Mouse (Mus musculus) embryonic facial prominence, embryonic 12.5 days (tissue): ENCODE data around the gene Birc5. TPM values are rescaled to one million over a fixed set of nuclear protein-coding genes. Genes with fewer than 3 reads are reported as not detected.

Experiments
- ATAC-seq: fragments of 200-750 bp; cut with Nextera tagmentation; 2 replicates; pipeline ENCODE4 v1.8.0; 2017; ENCODE audit not compliant: insufficient number of reproducible peaks, insufficient read depth, low FRiP score, low TSS enrichment
- H3K27ac ChIP-seq: fragments of 300-500 bp; sonication (generic); 2 replicates; pipeline ENCODE4 v1.5.1; 2016; ENCODE audit warnings: mild to moderate bottlenecking
- H3K27me3 ChIP-seq: fragments of 300-500 bp; sonication (generic); 2 replicates; pipeline ENCODE4 v1.6.1; 2016; ENCODE audit warnings: mild to moderate bottlenecking, moderate library complexity
- H3K36me3 ChIP-seq: fragments of 300-500 bp; sonication (generic); 2 replicates; pipeline ENCODE4 v1.6.1; 2016; ENCODE audit warnings: mild to moderate bottlenecking
- H3K4me1 ChIP-seq: fragments of 300-500 bp; sonication (generic); 2 replicates; pipeline ENCODE4 v1.6.1; 2016
- H3K4me2 ChIP-seq: fragments of 300-500 bp; sonication (generic); replicated peaks from 2 replicates; pipeline ENCODE4 v1.6.1; 2016; ENCODE audit warnings: mild to moderate bottlenecking, moderate library complexity
- H3K4me3 ChIP-seq: fragments of 300-500 bp; sonication (generic); 2 replicates; pipeline ENCODE4 v1.5.1; 2016; ENCODE audit warnings: mild to moderate bottlenecking
- H3K9ac ChIP-seq: fragments of 300-500 bp; sonication (generic); 2 replicates; pipeline ENCODE4 v1.6.1; 2016; ENCODE audit warnings: mild to moderate bottlenecking, moderate library complexity
- H3K9me3 ChIP-seq: fragments of 300-500 bp; sonication (generic); 2 replicates; pipeline ENCODE4 v1.6.1; 2016; ENCODE audit warnings: mild to moderate bottlenecking, moderate library complexity
- WGBS: fragments of 180-500 bp; shearing (Covaris S2); methylation state at CpG from one replicate; pipeline ENCODE4 v1.1.7; 2016; 5-methylcytosine and 5-hydroxymethylcytosine counted together
- polyA plus RNA-seq: library from polyadenylated mRNA; unstranded; fragments of >200 nt; fragmentation: Nextera tagmentation; extraction: Ambion mirVana; gene quantifications from 2 replicates; pipeline ENCODE4 v1.2.1, GENCODE M21; 2016

The Birc5 gene
- polyA plus RNA-seq, 1 experiment from 2014 or later = 312 TPM

DNA sequence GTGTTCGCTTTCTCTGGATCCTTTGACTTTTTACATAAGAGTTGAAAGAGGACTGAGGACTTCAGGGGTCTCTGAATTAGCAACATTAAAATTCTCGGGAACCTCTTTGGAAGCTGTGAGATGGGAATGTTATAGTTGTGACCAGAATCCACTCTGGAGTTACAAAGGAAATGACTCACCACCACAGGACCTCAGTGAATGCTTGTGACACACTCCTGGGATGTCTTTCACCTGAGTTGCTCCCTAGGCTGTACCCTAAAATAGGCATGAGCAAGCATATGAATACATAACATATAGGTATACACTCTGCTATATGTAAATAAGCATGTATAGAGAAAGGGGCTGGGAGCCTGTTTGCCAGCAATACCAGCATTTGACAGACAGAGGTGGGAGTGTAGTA lies 5.6 kb upstream of the Birc5 start:
- peaks cover 11% of the 10 kb centered on the region for H3K4me1 ChIP-seq
- no peak overlapping the region for H3K27ac ChIP-seq
- H3K4me2 ChIP-seq = no peak overlapping the region
- no peak for ATAC-seq
- no peaks in the 10 kb centered on the region for H3K9me3 ChIP-seq
- H3K9ac ChIP-seq = no peak overlapping the region
- WGBS = 87% methylated on average over 2 of the region's 2 CpGs
- H3K4me3 ChIP-seq = no peak overlapping the region
- no peaks in the 10 kb centered on the region for H3K36me3 ChIP-seq
- no peaks in the 10 kb centered on the region for H3K27me3 ChIP-seq

DNA sequence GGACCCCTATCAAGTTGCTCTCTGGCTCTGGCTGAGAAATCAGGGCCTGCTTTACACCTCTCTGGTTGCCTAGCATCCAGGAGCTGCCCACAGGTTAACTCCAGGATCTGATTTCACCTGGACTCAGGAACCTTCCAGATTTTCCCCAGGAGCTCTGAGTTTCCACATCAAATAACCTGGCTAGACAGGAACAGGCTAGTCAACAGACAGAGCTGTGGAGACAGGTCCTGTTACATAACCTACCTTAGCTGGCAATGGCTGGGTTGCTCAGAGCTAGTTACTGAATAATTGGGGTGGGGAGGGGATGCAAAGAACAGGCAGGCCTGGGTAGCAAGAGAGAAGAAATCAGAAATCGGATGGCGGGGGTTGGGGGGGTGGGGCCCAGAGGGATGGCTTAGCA lies 4.1 kb upstream of the Birc5 start:
- no peak for ATAC-seq
- H3K4me2 ChIP-seq = no peak overlapping the region
- H3K4me3 ChIP-seq = no peak overlapping the region
- H3K9me3 ChIP-seq = no peaks in the 10 kb centered on the region
- H3K27me3 ChIP-seq = no peaks in the 10 kb centered on the region
- WGBS = 86% methylated on average over 2 of the region's 2 CpGs
- H3K27ac ChIP-seq = peak overlapping the region; percentile 9; the same call in 1 of the 2 replicates
- peaks cover 17% of the 10 kb centered on the region for H3K4me1 ChIP-seq
- H3K36me3 ChIP-seq = no peaks in the 10 kb centered on the region
- H3K9ac ChIP-seq = no peak overlapping the region

DNA sequence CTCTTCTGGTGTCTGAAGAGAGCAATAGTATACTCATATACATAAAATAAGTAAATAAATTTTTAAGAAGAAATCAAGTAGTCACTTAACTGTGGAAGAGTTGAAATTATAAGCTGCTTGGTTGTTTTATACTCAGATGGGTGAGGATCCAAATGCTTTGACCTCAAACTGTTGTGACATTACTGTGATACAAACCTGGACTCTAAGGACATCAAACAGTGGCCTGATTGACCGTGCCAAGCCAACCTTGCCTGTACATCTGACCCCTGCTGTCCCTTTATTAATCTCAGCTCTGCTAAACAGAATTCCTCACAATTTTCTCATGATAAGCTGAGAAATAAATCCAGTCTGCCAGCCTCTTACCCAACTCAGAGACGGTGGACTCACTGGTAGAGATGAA lies 3.4 kb upstream of the Birc5 start:
- Histone ChIP-seq H3K27me3 (no peaks in the 10 kb centered on the region), H3K27ac (no peak overlapping the region), H3K9me3 (no peaks in the 10 kb centered on the region), H3K4me3 (no peak overlapping the region), H3K9ac (no peak overlapping the region), H3K4me2 (no peak overlapping the region), H3K36me3 (no peaks in the 10 kb centered on the region), H3K4me1 (peaks cover 23% of the 10 kb centered on the region)
- 85% methylated on average over 2 of the region's 2 CpGs for WGBS
- ATAC-seq = no peak

DNA sequence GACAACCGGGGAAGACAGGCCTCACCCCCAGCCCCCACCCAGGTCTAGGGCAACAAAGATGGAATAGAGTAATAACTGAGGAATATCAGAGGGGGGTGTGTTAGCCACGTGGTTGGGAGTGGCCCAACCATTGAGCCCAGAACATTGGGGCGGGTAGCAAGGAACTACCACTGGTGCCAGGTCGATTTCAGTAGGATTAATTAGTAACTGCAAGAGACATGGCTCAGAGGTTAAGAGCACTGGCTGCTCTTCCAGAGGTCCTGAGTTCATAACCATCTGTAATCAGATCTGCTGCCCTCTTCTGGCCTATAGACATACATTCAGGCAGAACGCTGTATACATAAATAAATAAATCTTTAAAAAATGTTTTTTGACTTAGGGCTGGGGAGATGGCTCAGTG lies 2.4 kb upstream of the Birc5 start:
- no peak for ATAC-seq

DNA sequence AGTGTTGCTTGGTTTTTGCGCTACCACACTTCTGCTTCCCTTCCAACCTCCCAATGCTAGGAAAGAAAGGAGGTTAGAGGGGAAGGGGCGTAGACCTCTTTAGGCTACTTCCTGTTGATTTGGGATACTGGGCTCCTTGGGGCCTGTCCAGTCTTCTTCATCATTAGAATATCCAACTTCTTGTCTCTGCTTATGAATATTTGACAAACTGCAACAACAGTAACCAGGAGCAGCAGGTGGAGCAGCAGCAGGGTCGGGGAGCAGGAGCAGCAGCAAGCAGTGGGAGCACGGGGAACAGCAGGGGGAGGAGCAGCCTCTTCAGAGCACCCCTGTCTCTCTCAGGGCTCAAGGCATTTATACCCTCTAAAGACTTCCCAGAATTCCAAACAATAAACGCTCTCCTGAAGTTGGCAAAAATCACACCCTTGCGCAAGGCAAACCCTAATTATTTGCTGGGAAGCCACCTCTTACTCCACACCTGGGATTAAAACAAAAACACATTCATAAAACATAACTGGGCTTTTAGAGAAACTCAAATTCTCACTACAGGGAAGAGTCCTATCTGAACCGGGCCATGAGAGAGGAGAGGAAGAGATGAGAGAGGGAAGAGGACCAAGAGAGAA lies 1.3 kb upstream of the Birc5 start:
- no peak for ATAC-seq
- H3K9ac ChIP-seq = peak overlapping the region; percentile 75
- H3K4me2 ChIP-seq = peak overlapping the region; percentile 78

More for the DNA sequence above, 2.4 kb upstream of the Birc5 start:
- Histone ChIP-seq H3K9ac (no peak overlapping the region), H3K27ac (no peak overlapping the region), H3K4me1 (peaks cover 27% of the 10 kb centered on the region), H3K27me3 (no peaks in the 10 kb centered on the region), H3K4me3 (no peak overlapping the region), H3K36me3 (peaks cover 5% of the 10 kb centered on the region; the same call in 1 of the 2 replicates), H3K4me2 (no peak overlapping the region), H3K9me3 (no peaks in the 10 kb centered on the region)
- WGBS = 54% methylated on average over 5 of the region's 5 CpGs

DNA sequence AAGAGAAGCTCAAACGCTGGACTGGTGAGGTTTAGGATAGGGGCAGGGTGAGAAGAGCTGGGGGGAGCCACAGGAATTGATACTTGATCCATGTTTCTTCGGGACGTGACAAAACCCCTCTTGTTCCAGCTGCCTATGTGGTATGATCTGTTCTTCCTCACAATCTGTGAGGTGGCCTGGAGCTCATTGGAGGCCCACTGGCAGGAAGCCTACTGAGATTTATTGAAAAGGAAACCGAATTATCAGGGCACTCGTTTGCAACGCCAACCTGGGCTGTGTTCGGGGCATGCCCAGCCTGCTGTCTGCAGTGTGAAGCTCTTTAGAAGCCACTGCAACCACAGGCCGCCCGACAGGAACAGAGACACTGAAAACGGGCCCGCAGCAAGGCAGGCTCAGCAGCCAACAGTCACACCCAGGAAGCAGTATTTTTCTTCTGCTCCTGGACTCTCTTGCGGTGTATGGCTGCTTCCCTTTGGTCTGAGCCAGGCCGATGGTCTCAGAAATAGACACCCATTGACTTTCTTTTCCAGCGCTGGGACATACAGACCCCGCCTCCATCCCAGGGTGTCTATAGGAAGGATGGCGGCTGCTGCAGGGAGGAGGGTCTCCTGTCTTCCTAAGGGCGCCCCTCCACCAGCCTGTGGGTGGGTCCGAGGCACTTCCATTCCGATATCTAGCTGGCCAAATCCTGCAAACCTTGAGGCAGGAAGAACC lies 623 bp upstream of the Birc5 start:
- peaks cover 14% of the 10 kb centered on the region for H3K36me3 ChIP-seq
- ATAC-seq = peak; percentile 82
- H3K27ac ChIP-seq = peak overlapping the region; percentile 94
- H3K4me2 ChIP-seq = peak overlapping the region; percentile 78
- H3K27me3 ChIP-seq = no peaks in the 10 kb centered on the region
- peaks cover 27% of the 10 kb centered on the region for H3K4me1 ChIP-seq
- 5% methylated on average over 19 of the region's 19 CpGs for WGBS
- peak overlapping the region; percentile 74 for H3K4me3 ChIP-seq
- no peaks in the 10 kb centered on the region for H3K9me3 ChIP-seq
- peak overlapping the region; percentile 75 for H3K9ac ChIP-seq

More for the DNA sequence above, 1.3 kb upstream of the Birc5 start:
- peaks cover 27% of the 10 kb centered on the region for H3K4me1 ChIP-seq
- no peaks in the 10 kb centered on the region for H3K27me3 ChIP-seq
- H3K9me3 ChIP-seq = no peaks in the 10 kb centered on the region
- H3K4me3 ChIP-seq = peak overlapping the region; percentile 74
- H3K27ac ChIP-seq = peak overlapping the region; percentile 94
- WGBS = 79% methylated on average over 7 of the region's 7 CpGs
- peaks cover 7% of the 10 kb centered on the region for H3K36me3 ChIP-seq

DNA sequence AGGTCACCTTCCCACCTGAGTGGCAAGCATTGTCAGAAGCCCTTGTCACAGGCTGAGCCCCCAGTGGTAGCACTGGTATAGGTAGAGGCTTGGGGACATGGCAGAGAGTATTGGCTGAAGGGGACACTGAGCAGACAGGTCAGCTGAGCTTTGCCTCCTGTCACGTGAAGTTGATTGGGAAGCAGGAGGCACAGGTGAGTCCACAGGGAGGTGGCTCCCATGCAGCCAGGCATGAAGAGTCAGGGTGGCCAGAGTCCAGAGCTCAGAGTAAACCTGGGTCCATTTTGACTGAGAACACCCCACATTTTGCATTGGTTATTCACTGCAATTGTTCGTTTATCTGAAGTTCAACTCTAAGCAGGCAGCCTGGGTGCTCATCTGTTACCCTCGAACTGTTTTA lies 3.8 kb downstream of the Birc5 start:
- H3K36me3 ChIP-seq = peaks cover 53% of the 10 kb centered on the region
- no peak overlapping the region for H3K4me2 ChIP-seq
- H3K4me1 ChIP-seq = peaks cover 24% of the 10 kb centered on the region
- no peak overlapping the region for H3K9ac ChIP-seq
- no peaks in the 10 kb centered on the region for H3K27me3 ChIP-seq
- H3K4me3 ChIP-seq = no peak overlapping the region
- no peak for ATAC-seq
- peak overlapping the region; percentile 2; the same call in 1 of the 2 replicates for H3K27ac ChIP-seq
- H3K9me3 ChIP-seq = no peaks in the 10 kb centered on the region
- 87% methylated on average over 3 of the region's 3 CpGs for WGBS

DNA sequence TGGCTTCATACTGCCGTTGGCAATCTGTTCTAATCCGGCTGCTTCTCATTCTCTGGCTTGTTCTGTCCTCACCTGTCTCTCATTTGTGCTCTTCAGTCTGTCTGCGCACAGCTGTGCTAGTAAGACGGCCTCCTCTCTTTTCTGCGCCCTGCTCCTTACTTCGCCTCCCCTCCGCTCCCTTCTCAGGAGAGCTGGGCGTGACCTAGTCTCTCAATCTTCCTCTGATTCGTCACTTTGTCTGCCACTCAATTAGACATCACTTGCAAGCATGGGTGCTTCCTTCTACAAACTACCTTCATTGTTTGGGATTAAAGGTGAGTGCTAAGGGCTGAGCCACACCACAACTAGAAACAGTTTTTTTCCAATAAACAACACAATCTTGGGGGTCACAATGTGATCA lies 5.2 kb downstream of the Birc5 start:
- H3K4me1 ChIP-seq = peaks cover 16% of the 10 kb centered on the region
- no peak for ATAC-seq
- H3K4me3 ChIP-seq = no peak overlapping the region
- no peak overlapping the region for H3K27ac ChIP-seq
- 87% methylated on average over 9 of the region's 9 CpGs for WGBS
- H3K36me3 ChIP-seq = peaks cover 59% of the 10 kb centered on the region
- H3K4me2 ChIP-seq = no peak overlapping the region
- H3K9ac ChIP-seq = no peak overlapping the region
- peaks cover 8% of the 10 kb centered on the region for H3K27me3 ChIP-seq
- H3K9me3 ChIP-seq = no peaks in the 10 kb centered on the region

DNA sequence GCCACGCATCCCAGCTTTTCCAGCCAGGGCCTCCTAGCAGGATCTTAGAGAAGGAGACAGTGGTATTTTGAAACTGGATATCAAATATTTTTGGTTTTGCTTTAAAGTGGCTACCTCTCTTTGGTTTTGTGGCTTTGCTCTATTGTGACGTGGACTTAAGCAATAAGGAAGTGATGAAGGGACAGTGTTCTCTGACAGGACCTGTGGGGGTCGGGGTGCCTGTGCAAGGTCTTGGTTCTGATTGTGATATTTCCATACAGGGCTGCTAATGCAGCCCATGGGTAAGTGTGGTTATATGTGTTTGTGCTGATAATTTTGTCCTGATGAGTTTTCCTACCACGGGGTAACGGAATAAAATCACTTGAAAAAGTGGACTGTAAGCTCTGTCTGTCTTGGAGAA lies 6.3 kb downstream of the Birc5 start:
- H3K4me2 ChIP-seq = no peak overlapping the region
- peaks cover 59% of the 10 kb centered on the region for H3K36me3 ChIP-seq
- WGBS = 94% methylated on average over 5 of the region's 5 CpGs
- no peaks in the 10 kb centered on the region for H3K9me3 ChIP-seq
- peaks cover 19% of the 10 kb centered on the region for H3K27me3 ChIP-seq
- no peak overlapping the region for H3K27ac ChIP-seq
- H3K4me1 ChIP-seq = peaks cover 15% of the 10 kb centered on the region
- ATAC-seq = no peak
- H3K9ac ChIP-seq = no peak overlapping the region
- H3K4me3 ChIP-seq = no peak overlapping the region

DNA sequence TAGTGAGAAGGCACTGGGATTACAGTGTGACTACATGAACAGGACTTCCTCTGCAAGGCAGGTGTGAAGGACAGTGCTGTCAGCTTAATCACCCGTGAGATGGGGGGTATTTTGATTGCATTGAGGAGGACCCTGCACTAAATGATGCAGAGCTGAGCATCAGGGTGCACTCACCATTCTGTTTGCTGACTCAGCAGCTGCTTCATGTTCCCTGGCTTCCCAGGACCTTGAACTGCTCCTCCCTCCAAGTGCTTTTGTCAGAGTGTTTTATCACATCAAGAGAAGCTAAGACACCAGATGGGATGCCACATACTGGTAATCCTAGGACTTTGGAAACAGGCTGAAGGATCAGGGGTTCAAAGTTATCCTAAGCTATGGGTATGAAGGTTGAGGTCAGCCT lies 6.9 kb downstream of the Birc5 start:
- Histone ChIP-seq H3K36me3 (peaks cover 57% of the 10 kb centered on the region), H3K4me2 (no peak overlapping the region), H3K9me3 (no peaks in the 10 kb centered on the region), H3K4me1 (peaks cover 12% of the 10 kb centered on the region), H3K9ac (no peak overlapping the region), H3K4me3 (no peak overlapping the region), H3K27ac (no peak overlapping the region), H3K27me3 (peaks cover 25% of the 10 kb centered on the region)
- no peak for ATAC-seq
- WGBS = 65% methylated on average over 1 of the region's 1 CpGs

DNA sequence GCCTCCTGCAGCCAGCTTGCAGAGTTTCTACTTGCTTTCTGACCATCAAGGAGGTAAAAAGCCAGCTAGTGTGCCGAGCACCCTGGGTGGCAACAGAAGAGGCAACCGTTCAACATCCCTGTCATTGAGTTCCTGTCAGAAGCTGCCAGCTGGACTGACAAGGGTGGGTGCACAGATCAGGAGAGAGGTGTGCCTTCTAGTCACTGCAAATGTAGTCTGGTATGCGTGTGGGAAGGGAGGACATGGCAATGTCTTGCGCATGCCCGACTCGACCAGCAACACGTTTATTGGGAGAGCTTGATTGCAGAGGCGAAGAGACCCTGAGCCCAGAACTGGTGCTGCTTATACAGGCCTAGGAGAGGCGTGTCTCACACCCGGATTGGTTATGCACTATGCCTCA lies 8.4 kb downstream of the Birc5 start:
- H3K4me1 ChIP-seq = peaks cover 10% of the 10 kb centered on the region; the same call in 1 of the 2 replicates
- 96% methylated on average over 10 of the region's 10 CpGs for WGBS
- ATAC-seq = no peak
- H3K9me3 ChIP-seq = no peaks in the 10 kb centered on the region
- no peak overlapping the region for H3K27ac ChIP-seq
- no peak overlapping the region for H3K4me3 ChIP-seq
- no peak overlapping the region for H3K9ac ChIP-seq
- peaks cover 54% of the 10 kb centered on the region for H3K36me3 ChIP-seq
- peaks cover 40% of the 10 kb centered on the region for H3K27me3 ChIP-seq
- H3K4me2 ChIP-seq = no peak overlapping the region

DNA sequence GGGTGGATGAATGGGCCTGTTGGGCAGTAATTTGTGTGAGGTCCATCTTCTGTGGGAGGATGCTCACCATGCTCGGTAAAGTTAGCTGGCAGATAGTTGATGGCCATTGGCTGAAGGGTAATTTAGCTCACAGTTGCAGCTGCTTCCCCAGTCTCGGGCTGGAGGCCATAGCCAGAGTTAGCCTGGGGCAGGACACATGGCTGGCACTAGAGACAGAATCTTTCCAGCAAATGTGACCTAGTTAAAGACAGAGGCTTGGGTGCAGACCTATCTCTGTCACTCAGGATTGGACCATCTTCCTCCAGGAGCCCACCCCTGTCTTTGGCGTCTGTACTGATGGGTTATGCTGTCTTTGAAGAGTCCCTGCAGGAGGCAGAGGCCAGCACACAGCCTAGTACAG lies 9.3 kb downstream of the Birc5 start:
- H3K9ac ChIP-seq = no peak overlapping the region
- WGBS = 70% methylated on average over 3 of the region's 3 CpGs
- H3K27ac ChIP-seq = no peak overlapping the region
- peaks cover 10% of the 10 kb centered on the region; the same call in 1 of the 2 replicates for H3K4me1 ChIP-seq
- H3K36me3 ChIP-seq = peaks cover 45% of the 10 kb centered on the region
- H3K27me3 ChIP-seq = peaks cover 42% of the 10 kb centered on the region
- no peaks in the 10 kb centered on the region for H3K9me3 ChIP-seq
- no peak overlapping the region for H3K4me3 ChIP-seq
- H3K4me2 ChIP-seq = no peak overlapping the region
- ATAC-seq = no peak
